Mouse (Mus musculus) urinary bladder, adult 2 months (tissue): Measurements from ENCODE around the gene Sorl1. TPM values are rescaled to one million over a fixed set of nuclear protein-coding genes. Genes with fewer than 3 reads are reported as not detected.

Source experiments
- DNase-seq: peaks from one replicate; pipeline ENCODE4 v3.0.0; 2022; ENCODE audit warnings: low spot score
- polyA plus RNA-seq: library from polyadenylated mRNA; depleted of rRNA; stranded (reverse); fragments of >200 nt; gene quantifications from 2 replicates; pipeline ENCODE4 v1.2.3, GENCODE M21; 2012

The Sorl1 gene
- polyA plus RNA-seq, 1 experiment = 56.4 TPM

- DNase-seq = no peak
Observed at GRCm38 (mm10) chr9:42004140-42004539, 120.0 kb downstream of the Sorl1 start.

GRCm38 (mm10) chr9:41999498-42000473 is 124.3 kb downstream of the Sorl1 start:
- no peak for DNase-seq

GRCm38 (mm10) chr9:41995278-41995677 is 128.8 kb downstream of the Sorl1 start:
- no peak for DNase-seq

- no peak for DNase-seq
Observed at GRCm38 (mm10) chr9:41993821-41994220, 130.3 kb downstream of the Sorl1 start.

- no peak for DNase-seq
Observed at GRCm38 (mm10) chr9:41992841-41993240, 131.3 kb downstream of the Sorl1 start.

GRCm38 (mm10) chr9:41985636-41986035 is 138.5 kb downstream of the Sorl1 start:
- no peak for DNase-seq

- DNase-seq = no peak
Observed at GRCm38 (mm10) chr9:41985052-41985451, 139.0 kb downstream of the Sorl1 start.

- DNase-seq = no peak
Observed at GRCm38 (mm10) chr9:41984306-41984705, 139.8 kb downstream of the Sorl1 start.

GRCm38 (mm10) chr9:41983286-41983685 is 140.8 kb downstream of the Sorl1 start:
- no peak for DNase-seq

- DNase-seq = no peak
Observed at GRCm38 (mm10) chr9:41982760-41983159, 141.3 kb downstream of the Sorl1 start.

- no peak for DNase-seq
Observed at GRCm38 (mm10) chr9:41982023-41982422, 142.1 kb downstream of the Sorl1 start.

- no peak for DNase-seq
Observed at GRCm38 (mm10) chr9:41981306-41981705, 142.8 kb downstream of the Sorl1 start.

GRCm38 (mm10) chr9:41980796-41981195 is 143.3 kb downstream of the Sorl1 start:
- no peak for DNase-seq

- DNase-seq = no peak
Observed at GRCm38 (mm10) chr9:41978366-41978765, 145.7 kb downstream of the Sorl1 start.

GRCm38 (mm10) chr9:41975968-41976367 is 148.1 kb downstream of the Sorl1 start:
- no peak for DNase-seq

- no peak for DNase-seq
Observed at GRCm38 (mm10) chr9:41974661-41975060, 149.4 kb downstream of the Sorl1 start.

- DNase-seq = no peak
Observed at GRCm38 (mm10) chr9:41973775-41974657, 150.1 kb downstream of the Sorl1 start.

GRCm38 (mm10) chr9:41969961-41970360 is 154.1 kb downstream of the Sorl1 start:
- DNase-seq = no peak

GRCm38 (mm10) chr9:41968673-41969460 is 155.2 kb downstream of the Sorl1 start:
- DNase-seq = no peak

- DNase-seq = no peak
Observed at GRCm38 (mm10) chr9:41961274-41961673, 162.8 kb downstream of the Sorl1 start.

- no peak for DNase-seq
Observed at GRCm38 (mm10) chr9:41958282-41958681, 165.8 kb downstream of the Sorl1 start.

- no peak for DNase-seq
Observed at GRCm38 (mm10) chr9:41953486-41953885, 170.6 kb downstream of the Sorl1 start.
